In the genomic region with DNA sequence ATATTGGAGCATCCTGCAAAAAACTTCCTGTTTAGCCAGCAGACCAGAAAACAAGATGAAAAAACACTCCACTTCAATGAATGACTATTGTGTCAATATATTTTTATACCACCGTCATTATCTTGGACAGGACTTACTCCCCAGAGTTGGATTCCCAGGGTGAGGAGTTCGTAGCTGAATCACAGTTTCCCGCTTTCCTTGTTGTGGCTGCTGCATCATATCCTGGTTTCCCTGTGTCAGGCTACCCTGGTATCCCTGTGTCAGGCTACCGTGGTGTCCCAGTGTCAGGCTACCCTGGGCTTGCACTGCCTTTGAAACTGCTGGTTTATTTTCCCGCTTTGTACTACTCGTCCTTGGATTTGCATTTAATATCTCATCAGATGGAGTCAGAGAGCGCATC, we compare ENCODE assay signal across 15 mouse cellular contexts.
"Had no signal": no experiment of that assay in that cellular context is flagged by ENCODE, and none has a peak within 500 bp of the region (broad histone marks: within the 10 kb centered on the region; RNA-seq: fewer than 3 reads in every experiment).

No protein-coding gene starts in this region.

- DNase-seq: kidney, postnatal 25 days; layer of hippocampus, adult 9-11 months; lung, adult 2 months; lung, postnatal 14 days; lung, postnatal 4 days; midbrain, embryonic 14.5 days; thymus, adult 18-20 months; thymus, postnatal 36 days had no signal

- H3K4me3 ChIP-seq: kidney, embryonic 15.5 days; layer of hippocampus, adult 2 months; limb, embryonic 10.5 days; limb, embryonic 13.5 days had no signal

- ATAC-seq: intestine, postnatal 0 days had no signal

- H3K4me1 ChIP-seq: kidney, embryonic 15.5 days; limb, embryonic 10.5 days; limb, embryonic 13.5 days had no signal

- H3K9ac ChIP-seq: kidney, embryonic 15.5 days; limb, embryonic 13.5 days; liver, embryonic 14.5 days had no signal

- H3K4me2 ChIP-seq: kidney, embryonic 15.5 days; limb, embryonic 13.5 days; midbrain, embryonic 11.5 days had no signal

- H3K27ac ChIP-seq: kidney, embryonic 15.5 days; layer of hippocampus, adult 2 months; limb, embryonic 10.5 days; limb, embryonic 13.5 days; liver, embryonic 14.5 days had no signal

- H3K27me3 ChIP-seq: kidney, embryonic 15.5 days; limb, embryonic 13.5 days had no signal

- H3K9me3 ChIP-seq: kidney, embryonic 15.5 days; limb, embryonic 10.5 days; limb, embryonic 13.5 days had no signal

- H3K36me3 ChIP-seq: kidney, embryonic 15.5 days; limb, embryonic 10.5 days; limb, embryonic 13.5 days had no signal
